Mouse (Mus musculus) testis, adult 2 months (tissue): Measurements from ENCODE around the gene Mavs.

Source experiments
- CTCF ChIP-seq: fragments of 200-500 bp; IDR thresholded peaks from 2 replicates; pipeline ENCODE4 v1.5.1; 2012; ENCODE audit warnings: low read depth, mild to moderate bottlenecking, inconsistent platforms, low read length, moderate library complexity; ENCODE audit not compliant: control insufficient read depth, insufficient read depth, insufficient replicate concordance
- POLR2A ChIP-seq: fragments of 200-500 bp; IDR thresholded peaks from 2 replicates; pipeline ENCODE4 v1.6.1; 2012; ENCODE audit warnings: low read depth, mild to moderate bottlenecking, inconsistent platforms, low read length, moderate library complexity; ENCODE audit not compliant: control insufficient read depth

GRCm38 (mm10) chr2:131242929-131243328, 9.1 kb downstream of the Mavs start:
- TF ChIP-seq CTCF, result no peak
- no peak for TF ChIP-seq POLR2A
